Mouse (Mus musculus) bone marrow, adult 2 months (tissue): Measurements from ENCODE around the gene Cdk15.

ENCODE experiments used
- CTCF ChIP-seq: fragments of 200-500 bp; IDR thresholded peaks from 2 replicates; pipeline ENCODE4 v1.5.1; 2011; ENCODE audit warnings: low read length, control low read depth; ENCODE audit not compliant: control insufficient read depth, insufficient read depth
- POLR2A ChIP-seq: fragments of 200-500 bp; IDR thresholded peaks from 2 replicates; pipeline ENCODE4 v1.6.1; 2011; ENCODE audit warnings: low read depth, mild to moderate bottlenecking, control low read depth, low read length, borderline replicate concordance; ENCODE audit not compliant: control insufficient read depth

- TF ChIP-seq CTCF (no peak), POLR2A (no peak)
Observed at GRCm38 (mm10) chr1:59272189-59272588, 15.5 kb downstream of the Cdk15 start.
